Mouse (Mus musculus) adipose tissue, adult 10 weeks (tissue): Measurements from ENCODE around the gene Tmem87b. TPM values are rescaled to one million over a fixed set of nuclear protein-coding genes. Genes with fewer than 3 reads are reported as not detected.

Source experiments
- polyA plus RNA-seq: library from polyadenylated mRNA; stranded (reverse); fragments of 350-450 nt; fragmentation: Illumina TruSeq; extraction: RNeasy Lipid Tissue Mini Kit (QIAGEN cat#74804); gene quantifications from one replicate; pipeline ENCODE4 v1.2.3, GENCODE M21; 2014; ENCODE audit warnings: low read depth, low replicate concordance

Gene Tmem87b
- 35.5 TPM for polyA plus RNA-seq

DNA sequence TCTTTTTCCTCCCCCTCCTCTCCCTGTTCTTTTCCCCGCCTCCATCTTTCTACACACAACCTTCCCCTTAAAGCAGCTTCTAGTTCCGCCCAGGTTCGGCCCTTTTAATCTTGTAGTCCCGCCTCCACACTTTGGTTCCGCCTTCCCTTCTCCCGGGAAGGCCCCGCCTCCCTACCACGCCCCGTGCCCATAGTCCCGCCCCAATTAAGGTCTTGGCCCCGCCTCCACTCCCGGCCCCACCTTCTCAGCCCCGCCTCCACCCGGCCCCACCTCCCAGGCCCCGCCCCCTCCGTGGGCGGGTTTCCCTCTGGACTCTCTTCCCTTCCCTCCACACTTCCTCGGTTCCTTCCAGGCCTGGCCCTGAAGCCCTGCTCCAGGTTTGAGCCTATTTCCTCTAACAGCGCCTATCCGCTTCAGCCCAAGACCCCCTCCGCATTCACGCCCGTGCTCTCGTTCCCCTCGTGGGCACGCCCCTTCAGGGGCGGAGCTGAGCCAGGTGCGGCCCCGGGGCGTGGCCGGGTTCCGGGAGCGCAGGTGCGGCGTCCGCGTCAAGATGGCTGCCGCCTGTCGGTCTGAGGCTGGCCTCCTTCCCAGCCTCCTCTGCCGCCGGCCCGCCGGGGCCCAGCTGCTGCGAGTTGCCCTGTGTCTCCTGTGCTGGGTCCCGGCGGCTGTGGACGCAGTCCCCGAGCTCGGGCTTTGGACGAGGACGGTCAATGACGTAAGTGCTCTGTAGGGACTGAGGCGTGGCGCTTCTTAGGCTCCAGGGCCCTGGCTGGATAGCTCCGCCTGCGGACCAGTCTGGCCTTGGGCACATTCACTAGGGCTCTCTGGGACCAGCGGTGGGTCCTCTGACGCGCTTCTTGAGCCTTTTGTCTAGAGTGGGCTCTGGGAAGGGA lies at the start of gene Tmem87b:
Gene Tmem87b (plus strand): TSS at position 333 of the 896 bp plus-strand sequence.

DNA sequence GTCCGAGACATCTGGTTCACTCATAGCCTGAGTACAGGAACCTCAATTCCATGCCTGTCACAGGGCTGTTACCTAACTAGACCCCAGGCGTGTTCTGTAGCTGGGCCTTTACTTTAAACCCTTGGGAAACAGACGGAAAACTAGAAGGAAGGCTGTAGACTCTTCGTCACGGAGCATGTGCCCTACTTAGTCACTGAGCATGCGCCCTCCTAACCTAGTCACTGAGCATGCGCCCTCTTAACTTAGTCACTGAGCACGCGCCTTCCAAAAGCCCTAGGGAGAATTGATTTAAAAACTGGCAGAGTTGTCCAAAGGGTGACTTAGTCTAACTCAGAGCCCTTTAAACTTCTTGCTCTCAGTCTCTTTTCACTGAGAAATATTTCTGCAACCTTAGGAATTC lies 44.7 kb downstream of the Tmem87b start, which contains the start of gene Fbln7:
Gene Fbln7 (plus strand): TSS at position 346 of the 400 bp plus-strand sequence.

Other genes with a start within 250 kb of the Tmem87b start
- gene Spdye4c, start 226.9 kb upstream of the Tmem87b start, polyA plus RNA-seq, result 0.72 TPM
- gene Anapc1, start 130.7 kb upstream of the Tmem87b start, polyA plus RNA-seq, result 37.7 TPM
- 21.1 TPM for gene Mertk, start 119.2 kb upstream of the Tmem87b start, polyA plus RNA-seq
- gene Fbln7, start 44.9 kb downstream of the Tmem87b start, polyA plus RNA-seq, result 2.9 TPM
- gene Zc3h8, start 126.0 kb downstream of the Tmem87b start, polyA plus RNA-seq, result 6.1 TPM
- gene Zc3h6, start 149.3 kb downstream of the Tmem87b start, polyA plus RNA-seq, result 7.8 TPM
- gene Gm10762, start 149.6 kb downstream of the Tmem87b start, polyA plus RNA-seq, result 4.9 TPM
- 0.22 TPM for gene Vinac1, start 230.1 kb downstream of the Tmem87b start, polyA plus RNA-seq
- gene Ttl, start 247.8 kb downstream of the Tmem87b start, polyA plus RNA-seq, result 7.2 TPM